In genomic region chr19:4820678-4821303, GRCm38 (mm10) we compare ENCODE assay signal across 8 mouse cellular contexts. TPM values are rescaled to one million over a fixed set of nuclear protein-coding genes. Genes with fewer than 3 reads are reported as not detected.
DNase-seq lines count a peak whose midpoint lies in the region; ATAC-seq and TF ChIP-seq lines count a peak whose summit lies in the region.

No protein-coding gene starts in this region.

- 71% methylated on average over 5 of the region's 5 CpGs for WGBS in hindbrain, embryonic 15.5 days
- WGBS in hindbrain, embryonic 13.5 days, result 80% methylated on average over 5 of the region's 5 CpGs
- 66% methylated on average over 5 of the region's 5 CpGs for WGBS in lung, embryonic 14.5 days

- H3K27me3 ChIP-seq in hindbrain, embryonic 15.5 days, result no peaks in the 10 kb centered on the region
- no peaks in the 10 kb centered on the region for H3K27me3 ChIP-seq in hindbrain, embryonic 13.5 days
- no peaks in the 10 kb centered on the region for H3K27me3 ChIP-seq in lung, embryonic 14.5 days (ENCODE audit: insufficient read depth, low read length)

- peaks cover 3% of the 10 kb centered on the region; the same call in 1 of the 2 replicates for H3K36me3 ChIP-seq in hindbrain, embryonic 15.5 days
- peaks cover 19% of the 10 kb centered on the region for H3K36me3 ChIP-seq in hindbrain, embryonic 13.5 days
- H3K36me3 ChIP-seq in lung, embryonic 14.5 days (ENCODE audit: insufficient read depth), result peaks cover 17% of the 10 kb centered on the region; the same call in 1 of the 2 replicates

- intact Hi-C loops in gastrocnemius, postnatal 36 days (cut with DNase I), result no loop called here

- no peak overlapping the region for H3K4me2 ChIP-seq in hindbrain, embryonic 15.5 days
- no peak overlapping the region for H3K4me2 ChIP-seq in hindbrain, embryonic 13.5 days
- H3K4me2 ChIP-seq in lung, embryonic 14.5 days, result no peak overlapping the region

- peak; percentile 61; the same call in 1 of the 2 replicates for ATAC-seq in hindbrain, embryonic 15.5 days (ENCODE audit: low FRiP score, low read depth)
- ATAC-seq in hindbrain, embryonic 13.5 days (ENCODE audit: low FRiP score), result no peak
- peak; percentile 58 for ATAC-seq in lung, embryonic 14.5 days (ENCODE audit: insufficient read depth)
- no peak for ATAC-seq in granulocyte monocyte progenitor cell, adult 5-6 weeks (replicated peaks; ENCODE audit: poor library complexity, severe bottlenecking)

- H3K4me3 ChIP-seq in hindbrain, embryonic 15.5 days, result no peak overlapping the region
- H3K4me3 ChIP-seq in hindbrain, embryonic 13.5 days, result no peak overlapping the region
- H3K4me3 ChIP-seq in lung, embryonic 14.5 days (ENCODE audit: low read depth, low read length), result no peak overlapping the region

- H3K4me1 ChIP-seq in hindbrain, embryonic 15.5 days (replicated peaks), result no peaks in the 10 kb centered on the region
- no peaks in the 10 kb centered on the region for H3K4me1 ChIP-seq in hindbrain, embryonic 13.5 days (replicated peaks)
- H3K4me1 ChIP-seq in lung, embryonic 14.5 days (ENCODE audit: insufficient read depth), result no peaks in the 10 kb centered on the region

- H3K9ac ChIP-seq in hindbrain, embryonic 15.5 days, result no peak overlapping the region
- H3K9ac ChIP-seq in hindbrain, embryonic 13.5 days, result no peak overlapping the region
- no peak overlapping the region for H3K9ac ChIP-seq in lung, embryonic 14.5 days

- DNase-seq in adrenal gland, postnatal 14 days, result peak; percentile 83
- DNase-seq in gastrocnemius, postnatal 36 days, result peak; percentile 77 to 81
- peak; percentile 94 to 97 for DNase-seq in kidney, postnatal 25 days
- DNase-seq in lung, embryonic 14.5 days, result peak; percentile 87
- DNase-seq in testis, postnatal 10 days (ENCODE audit: low spot score), result peak; percentile 73

- TF ChIP-seq CTCF in lung, embryonic 14.5 days (IDR thresholded peaks at IDR 0.05; ENCODE audit: low read depth), result peak; percentile 39

- H3K27ac ChIP-seq in hindbrain, embryonic 15.5 days (replicated peaks), result no peak overlapping the region
- no peak overlapping the region for H3K27ac ChIP-seq in hindbrain, embryonic 13.5 days
- H3K27ac ChIP-seq in lung, embryonic 14.5 days (ENCODE audit: low read depth), result no peak overlapping the region

- no peaks in the 10 kb centered on the region for H3K9me3 ChIP-seq in hindbrain, embryonic 15.5 days
- no peaks in the 10 kb centered on the region for H3K9me3 ChIP-seq in hindbrain, embryonic 13.5 days
- no peaks in the 10 kb centered on the region for H3K9me3 ChIP-seq in lung, embryonic 14.5 days (ENCODE audit: low read depth, low read length)

RNA-seq across cellular contexts. Expression of gene Rbm14, which starts 9.4 kb away (rescaled TPM):
- 62.4 and 64.8 TPM in 2 replicates for polyA plus RNA-seq in hindbrain, embryonic 15.5 days (2015; fragmentation: Nextera tagmentation; extraction: Ambion mirVana)
- 66.8 and 67.5 TPM in 2 replicates for polyA plus RNA-seq in hindbrain, embryonic 13.5 days (2015; fragmentation: Nextera tagmentation; extraction: Ambion mirVana)
- total RNA-seq in adrenal gland, postnatal 14 days (2021), result 43.5 and 45.4 TPM in 2 replicates
- 10 to 100 TPM in 1 of 2 experiments, 1 to 10 TPM in 1; 6.6 to 10.5 TPM for total RNA-seq in gastrocnemius, postnatal 36 days (2021)
- 95.8 and 101 TPM in 2 replicates for polyA plus RNA-seq in lung, embryonic 14.5 days (2014; fragmentation: Nextera tagmentation; extraction: Ambion mirVana)
- total RNA-seq in granulocyte monocyte progenitor cell, adult 5-6 weeks (2014; fragmentation: Nextera tagmentation), result 51.0 and 59.2 TPM in 2 replicates
- total RNA-seq in granulocyte monocyte progenitor cell, adult 5-6 weeks (2017), result 23.3 and 27.2 TPM in 2 replicates

RNA-seq across cellular contexts. Expression of gene Gm21992, which starts 9.4 kb away (rescaled TPM):
- polyA plus RNA-seq in hindbrain, embryonic 15.5 days (2015; fragmentation: Nextera tagmentation; extraction: Ambion mirVana), result 22.9 and 23.9 TPM in 2 replicates
- 32.3 and 35.3 TPM in 2 replicates for polyA plus RNA-seq in hindbrain, embryonic 13.5 days (2015; fragmentation: Nextera tagmentation; extraction: Ambion mirVana)
- 23.1 and 30.8 TPM in 2 replicates for total RNA-seq in adrenal gland, postnatal 14 days (2021)
- total RNA-seq in gastrocnemius, postnatal 36 days (2021), result 10 to 100 TPM in 1 of 2 experiments, 1 to 10 TPM in 1; 9.3 to 12.0 TPM
- 20.5 and 25.3 TPM in 2 replicates for polyA plus RNA-seq in lung, embryonic 14.5 days (2014; fragmentation: Nextera tagmentation; extraction: Ambion mirVana)
- total RNA-seq in granulocyte monocyte progenitor cell, adult 5-6 weeks (2014; fragmentation: Nextera tagmentation), result 13.8 and 16.3 TPM in 2 replicates
- total RNA-seq in granulocyte monocyte progenitor cell, adult 5-6 weeks (2017), result 30.8 and 59.4 TPM in 2 replicates

RNA-seq across cellular contexts. Expression of gene Ccs, which starts 18.3 kb away (rescaled TPM):
- polyA plus RNA-seq in hindbrain, embryonic 15.5 days (2015; fragmentation: Nextera tagmentation; extraction: Ambion mirVana), result 40.8 and 41.4 TPM in 2 replicates
- polyA plus RNA-seq in hindbrain, embryonic 13.5 days (2015; fragmentation: Nextera tagmentation; extraction: Ambion mirVana), result 44.9 and 47.4 TPM in 2 replicates
- total RNA-seq in adrenal gland, postnatal 14 days (2021), result 107 and 116 TPM in 2 replicates
- total RNA-seq in gastrocnemius, postnatal 36 days (2021), result 10 to 100 TPM; 19.9 to 24.5 TPM
- 47.2 and 47.7 TPM in 2 replicates for polyA plus RNA-seq in lung, embryonic 14.5 days (2014; fragmentation: Nextera tagmentation; extraction: Ambion mirVana)
- 47.1 and 68.5 TPM in 2 replicates for total RNA-seq in granulocyte monocyte progenitor cell, adult 5-6 weeks (2014; fragmentation: Nextera tagmentation)
- 18.8 and 22.9 TPM in 2 replicates for total RNA-seq in granulocyte monocyte progenitor cell, adult 5-6 weeks (2017)

RNA-seq across cellular contexts. Expression of gene Ccdc87, which starts 18.4 kb away (rescaled TPM):
- 0.55 and 0.73 TPM in 2 replicates for polyA plus RNA-seq in hindbrain, embryonic 15.5 days (2015; fragmentation: Nextera tagmentation; extraction: Ambion mirVana)
- 0.43 and 0.49 TPM in 2 replicates for polyA plus RNA-seq in hindbrain, embryonic 13.5 days (2015; fragmentation: Nextera tagmentation; extraction: Ambion mirVana)
- 0.19 TPM in 2 replicates for total RNA-seq in adrenal gland, postnatal 14 days (2021)
- not detected for total RNA-seq in gastrocnemius, postnatal 36 days (2021)
- polyA plus RNA-seq in lung, embryonic 14.5 days (2014; fragmentation: Nextera tagmentation; extraction: Ambion mirVana), result 0.05 TPM in 2 replicates
- not detected in 2 replicates for total RNA-seq in granulocyte monocyte progenitor cell, adult 5-6 weeks (2014; fragmentation: Nextera tagmentation)
- not detected in 2 replicates for total RNA-seq in granulocyte monocyte progenitor cell, adult 5-6 weeks (2017)

RNA-seq across cellular contexts. Expression of gene Rbm4, which starts 27.1 kb away (rescaled TPM):
- polyA plus RNA-seq in hindbrain, embryonic 15.5 days (2015; fragmentation: Nextera tagmentation; extraction: Ambion mirVana), result 72.3 and 87.5 TPM in 2 replicates
- 97.3 and 97.5 TPM in 2 replicates for polyA plus RNA-seq in hindbrain, embryonic 13.5 days (2015; fragmentation: Nextera tagmentation; extraction: Ambion mirVana)
- total RNA-seq in adrenal gland, postnatal 14 days (2021), result 57.2 and 60.3 TPM in 2 replicates
- 10 to 100 TPM; 28.3 to 31.0 TPM for total RNA-seq in gastrocnemius, postnatal 36 days (2021)
- polyA plus RNA-seq in lung, embryonic 14.5 days (2014; fragmentation: Nextera tagmentation; extraction: Ambion mirVana), result 62.8 and 69.6 TPM in 2 replicates
- total RNA-seq in granulocyte monocyte progenitor cell, adult 5-6 weeks (2014; fragmentation: Nextera tagmentation), result 42.0 and 44.5 TPM in 2 replicates
- total RNA-seq in granulocyte monocyte progenitor cell, adult 5-6 weeks (2017), result 63.5 and 69.9 TPM in 2 replicates

Comparison
In these comparisons a context has a peak if more than half of its experiments do, and no peak if none do; other contexts are left out.
1. ATAC-seq: peak in hindbrain, embryonic 15.5 days (single experiment) and lung, embryonic 14.5 days (single experiment); none in hindbrain, embryonic 13.5 days (single experiment) and granulocyte monocyte progenitor cell, adult 5-6 weeks (single experiment).
2. Peak in every context shown above with its lines, with median percentiles within 50 percentile points of each other: DNase-seq.